Mouse (Mus musculus) olfactory bulb, adult 2 months (tissue): ENCODE measurements around the gene Angptl2. TPM values are rescaled to one million over a fixed set of nuclear protein-coding genes. Genes with fewer than 3 reads are reported as not detected.
A peak's percentile ranks its signal among the peaks of the same experiment; 100 is the strongest.

Experiments used
- H3K27ac ChIP-seq: fragments of 200-500 bp; 2 replicates; pipeline ENCODE4 v1.5.1; 2012; ENCODE audit warnings: low read depth, low read length; ENCODE audit not compliant: insufficient read depth
- H3K4me1 ChIP-seq: fragments of 200-500 bp; 2 replicates; pipeline ENCODE4 v1.6.1; 2012; ENCODE audit warnings: low read length; ENCODE audit not compliant: control insufficient read depth, insufficient read depth
- H3K4me3 ChIP-seq: fragments of 200-500 bp; 2 replicates; pipeline ENCODE4 v1.5.1; 2012; ENCODE audit warnings: mild to moderate bottlenecking, low read depth, low read length, moderate library complexity; ENCODE audit not compliant: insufficient read depth
- CTCF ChIP-seq: fragments of 200-500 bp; IDR thresholded peaks from 2 replicates; pipeline ENCODE4 v1.5.1; 2012; ENCODE audit warnings: low read depth, mild to moderate bottlenecking, low read length, moderate library complexity; ENCODE audit not compliant: insufficient read depth
- POLR2A ChIP-seq: fragments of 200-500 bp; IDR thresholded peaks from 2 replicates; pipeline ENCODE4 v1.6.1; 2012; ENCODE audit warnings: mild to moderate bottlenecking, low read depth, low read length, moderate library complexity; ENCODE audit not compliant: insufficient read depth
- WGBS: fragments of 180-500 bp; shearing (Covaris S2); methylation state at CpG from one replicate; pipeline ENCODE4 v1.1.7; 2018; 5-methylcytosine and 5-hydroxymethylcytosine counted together
- polyA plus RNA-seq: library from polyadenylated mRNA; stranded (reverse); fragments of >200 nt; gene quantifications from 2 replicates; pipeline ENCODE4 v1.2.4, GENCODE M21; 2012; ENCODE audit warnings: low replicate concordance; ENCODE audit not compliant: missing spikeins, insufficient read depth, insufficient read length

The Angptl2 gene
- polyA plus RNA-seq, 1 experiment: not detected

DNA sequence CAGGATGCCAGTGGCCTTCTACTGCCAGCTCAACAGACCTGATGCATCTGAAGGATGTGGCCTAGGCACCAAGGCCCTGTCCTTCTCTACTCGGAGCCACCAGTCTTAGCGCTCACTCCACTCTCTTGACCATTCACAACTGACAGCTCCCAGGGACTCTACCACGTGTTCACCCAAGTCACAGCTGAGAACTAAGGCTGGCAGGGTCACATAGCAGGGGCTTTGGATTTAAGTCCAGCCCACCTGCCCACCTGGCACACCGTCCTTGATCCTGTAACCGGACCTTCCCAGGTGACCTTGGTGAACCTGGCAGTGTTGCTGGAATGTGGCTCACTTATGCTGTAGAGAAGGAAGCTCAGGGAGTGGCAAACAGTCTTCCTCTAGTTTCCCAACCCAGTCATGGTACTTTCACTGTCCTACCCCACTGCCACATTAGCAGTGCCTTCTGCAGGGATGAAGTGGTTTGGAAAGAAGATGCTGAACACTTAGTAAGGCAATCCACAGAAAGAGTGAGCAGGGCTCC lies 631 bp upstream of the Angptl2 start:
- Histone ChIP-seq H3K4me3 (peak overlapping the region; percentile 35; the same call in 1 of the 2 replicates), H3K4me1 (peaks cover 55% of the 10 kb centered on the region), H3K27ac (peak overlapping the region; percentile 56)
- TF ChIP-seq CTCF (no peak), POLR2A (no peak)
- 75% methylated on average over 5 of the region's 5 CpGs for WGBS

DNA sequence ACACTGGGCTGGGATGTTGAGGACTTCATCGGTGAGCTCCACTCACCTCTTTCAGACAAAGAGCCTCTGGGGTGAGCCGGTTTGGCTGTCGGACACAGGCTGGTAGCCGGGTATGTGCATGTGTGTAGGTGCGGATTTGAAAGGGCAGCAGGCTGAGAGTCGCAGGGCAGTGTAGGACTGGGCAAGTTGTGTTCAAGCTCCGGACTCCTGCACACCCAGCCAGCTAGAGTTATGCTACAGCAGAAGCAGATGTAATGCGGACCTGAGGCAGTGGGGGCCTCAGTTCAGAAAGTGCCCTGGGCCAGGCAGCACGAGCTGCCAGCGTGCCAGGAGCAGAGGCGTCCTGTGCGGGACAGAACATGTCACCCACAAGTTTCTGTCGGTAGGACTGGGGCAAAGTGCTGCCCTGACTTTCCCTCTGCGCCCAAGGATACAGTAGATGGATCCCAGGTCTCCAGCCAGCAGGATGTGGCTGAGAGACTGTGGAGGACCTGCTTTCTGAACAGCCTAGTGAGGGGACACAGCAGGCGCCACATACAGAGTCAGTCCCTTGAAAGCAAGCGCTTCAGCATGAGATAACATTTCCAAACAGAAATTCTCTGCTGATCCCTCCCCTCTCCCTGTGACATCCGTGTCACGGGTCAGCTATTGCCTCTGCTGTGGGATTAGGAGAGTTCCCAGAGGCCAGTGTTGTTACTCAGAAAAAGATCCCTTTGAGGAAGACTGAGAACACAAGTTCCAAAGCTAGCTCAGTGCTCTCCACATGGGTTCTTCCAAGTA lies 966 bp downstream of the Angptl2 start:
- Histone ChIP-seq H3K27ac (peak overlapping the region; percentile 75), H3K4me3 (peak overlapping the region; percentile 35), H3K4me1 (peaks cover 56% of the 10 kb centered on the region)
- TF ChIP-seq CTCF (no peak), POLR2A (no peak)
- WGBS: 54% methylated on average over 18 of the region's 18 CpGs

DNA sequence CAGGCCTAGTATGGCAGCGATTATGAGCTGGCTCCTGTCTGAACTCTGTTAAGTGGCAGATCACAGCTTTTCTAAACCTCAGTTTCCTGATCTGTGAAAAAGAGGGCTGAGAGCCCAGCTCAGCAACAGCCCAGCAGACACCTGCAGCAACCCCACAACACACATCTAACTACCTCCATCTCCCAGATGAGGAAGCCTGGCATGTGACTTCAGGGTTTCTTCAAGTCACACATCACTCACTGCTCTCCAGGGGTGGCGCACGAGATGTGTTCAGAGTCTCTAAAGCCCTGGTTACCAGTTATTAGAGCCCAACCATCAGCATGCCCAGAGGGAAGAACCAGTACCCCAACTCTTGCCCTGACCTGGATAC lies 1.5 kb downstream of the Angptl2 start:
- peaks cover 61% of the 10 kb centered on the region for H3K4me1 ChIP-seq
- H3K4me3 ChIP-seq: no peak overlapping the region
- no peak overlapping the region for H3K27ac ChIP-seq
- TF ChIP-seq CTCF (no peak), POLR2A (no peak)
- 63% methylated on average over 3 of the region's 3 CpGs for WGBS

DNA sequence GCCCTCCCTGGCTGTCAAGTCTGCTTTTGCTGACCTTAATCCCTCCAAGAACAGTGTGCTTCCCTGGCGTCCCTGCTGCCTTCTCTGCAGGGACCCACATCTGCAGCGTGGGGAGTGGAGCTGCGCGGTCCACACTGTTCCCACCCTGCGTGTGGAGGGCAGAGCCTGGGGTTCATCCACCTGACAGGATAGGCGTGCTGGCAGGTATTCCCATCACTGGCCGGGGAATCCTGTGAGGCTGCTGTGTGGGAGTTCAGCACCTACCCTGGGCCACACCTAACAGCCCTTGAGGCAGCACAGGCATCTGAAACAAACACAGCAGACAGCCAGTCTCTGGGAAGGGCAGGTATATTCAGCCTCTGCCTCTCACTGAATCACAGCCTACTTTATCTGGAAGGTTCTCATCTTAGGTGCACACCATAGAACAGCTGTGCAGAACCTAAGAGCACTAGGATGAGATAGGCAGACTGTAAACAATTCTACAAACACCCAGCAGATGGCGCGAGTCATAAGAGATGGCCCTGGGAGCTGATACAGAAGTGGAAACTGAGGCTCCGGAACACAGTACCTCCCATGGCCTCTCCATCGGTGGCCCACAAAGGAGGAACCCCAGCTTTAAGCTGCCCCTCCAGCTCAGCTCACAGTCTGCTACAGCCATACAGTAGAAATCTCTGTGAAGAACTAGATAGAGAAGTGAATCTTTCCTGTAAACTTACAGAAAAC lies 3.2 kb downstream of the Angptl2 start:
- no peak overlapping the region for H3K27ac ChIP-seq
- peak; percentile 57 for TF ChIP-seq CTCF
- no peak for TF ChIP-seq POLR2A

DNA sequence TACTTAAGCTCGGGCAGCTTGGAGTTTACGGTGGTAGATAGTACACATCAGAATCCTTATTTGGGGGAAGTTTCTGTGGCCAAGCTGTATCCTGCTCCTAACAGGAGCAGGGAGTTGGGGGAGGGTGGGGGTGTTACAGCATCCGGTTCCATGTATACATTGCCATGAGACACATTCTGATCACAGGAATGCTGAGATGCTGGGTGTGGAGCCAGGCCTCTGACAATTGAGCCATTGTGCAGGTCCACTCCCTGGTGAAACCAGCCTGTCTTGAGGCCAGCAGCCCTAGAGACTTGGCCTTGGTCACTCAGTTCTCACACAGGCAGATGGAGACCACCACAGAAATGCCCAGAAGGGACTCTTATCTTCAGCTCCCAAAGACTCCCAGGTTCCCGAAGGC lies 3.8 kb downstream of the Angptl2 start:
- Histone ChIP-seq H3K27ac (no peak overlapping the region), H3K4me1 (peaks cover 69% of the 10 kb centered on the region), H3K4me3 (no peak overlapping the region)
- WGBS: 74% methylated on average over 4 of the region's 4 CpGs
- TF ChIP-seq POLR2A (no peak), CTCF (no peak)

More for the DNA sequence above, 3.2 kb downstream of the Angptl2 start:
- Histone ChIP-seq H3K4me1 (peaks cover 68% of the 10 kb centered on the region), H3K4me3 (no peak overlapping the region)
- 70% methylated on average over 11 of the region's 11 CpGs for WGBS

DNA sequence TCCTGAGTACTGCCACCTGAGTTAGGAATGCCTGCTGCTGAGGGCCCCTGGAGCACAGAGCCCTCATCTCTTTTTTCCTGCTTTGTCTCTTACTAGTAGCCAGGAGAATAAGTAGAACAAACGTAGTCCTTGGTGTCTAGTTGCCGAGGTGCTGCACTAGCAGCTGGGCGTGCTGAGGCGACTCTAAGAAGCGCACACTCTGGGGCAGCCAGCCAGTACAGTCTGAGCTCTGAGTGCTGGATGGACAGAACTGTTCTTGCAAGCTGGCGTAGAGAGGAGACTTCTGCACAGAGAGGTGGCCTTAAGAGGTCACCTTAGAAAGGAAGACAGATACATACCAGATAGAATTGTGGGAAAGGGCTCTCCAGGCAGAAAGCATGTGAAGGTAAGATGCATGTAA lies 4.4 kb downstream of the Angptl2 start:
- 65% methylated on average over 6 of the region's 6 CpGs for WGBS
- H3K4me1 ChIP-seq: peaks cover 65% of the 10 kb centered on the region
- TF ChIP-seq POLR2A (no peak), CTCF (no peak)
- H3K4me3 ChIP-seq: no peak overlapping the region
- H3K27ac ChIP-seq: no peak overlapping the region

DNA sequence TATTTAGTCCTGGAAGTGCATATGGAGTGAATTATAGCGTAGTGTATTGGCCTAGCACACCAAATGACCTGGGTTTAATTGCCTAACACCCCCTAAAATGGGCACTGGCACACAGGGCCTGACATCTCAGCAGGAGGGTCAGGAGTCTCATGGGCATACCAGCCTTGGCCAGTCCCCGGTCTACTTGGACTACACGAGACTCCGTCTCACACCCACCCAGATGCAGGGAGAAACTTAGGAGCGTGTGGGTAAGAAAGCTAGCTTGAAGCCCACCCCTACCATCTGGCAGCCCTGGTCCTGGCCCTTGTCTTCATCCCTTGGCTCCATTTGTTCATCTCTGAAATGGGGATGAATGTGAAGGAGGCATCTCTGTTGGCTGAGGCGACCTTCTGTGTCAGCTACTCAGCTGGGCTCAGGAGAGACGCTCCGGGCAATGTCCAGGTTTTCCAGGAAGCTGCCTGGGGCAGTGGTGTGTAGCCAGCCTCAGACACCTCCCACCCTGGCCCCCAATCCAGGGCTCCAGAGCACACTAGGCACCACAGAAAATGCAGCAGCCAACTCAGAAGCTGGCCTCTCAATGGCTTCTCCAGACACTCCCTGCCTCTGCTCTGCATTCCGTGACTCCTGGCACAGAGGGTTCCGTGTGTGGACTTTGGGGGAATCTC lies 4.9 kb downstream of the Angptl2 start:
- Histone ChIP-seq H3K27ac (peak overlapping the region; percentile 87), H3K4me1 (peaks cover 60% of the 10 kb centered on the region), H3K4me3 (no peak overlapping the region)
- TF ChIP-seq CTCF (no peak), POLR2A (no peak)
- 83% methylated on average over 10 of the region's 10 CpGs for WGBS

DNA sequence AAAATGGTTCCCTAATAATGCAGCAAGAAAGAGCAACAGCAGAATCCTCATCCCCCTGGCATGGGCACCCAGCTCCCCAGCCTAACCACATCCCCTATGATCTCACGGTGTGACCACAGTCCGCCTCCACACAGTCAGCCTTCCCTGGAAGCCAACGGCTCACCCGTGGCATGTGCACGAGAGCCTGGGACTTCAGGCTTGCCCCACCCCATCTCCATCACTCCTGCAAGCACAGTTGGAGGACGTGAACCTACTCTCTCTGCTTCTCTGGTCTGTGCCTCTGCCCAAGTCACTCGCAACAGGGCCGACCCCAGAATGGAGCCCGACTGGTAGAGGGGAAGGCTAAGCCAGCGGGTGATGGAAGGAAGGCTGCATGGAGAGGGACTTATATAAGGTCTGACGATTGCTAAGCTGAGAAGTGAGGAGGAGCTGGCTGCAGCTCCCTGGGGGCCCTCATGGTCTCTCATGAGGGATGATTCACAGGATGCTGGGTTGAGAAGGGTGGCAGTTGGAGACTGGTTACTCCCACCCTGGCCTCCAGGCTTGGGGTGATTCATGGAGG lies 5.6 kb downstream of the Angptl2 start:
- 43% methylated on average over 11 of the region's 11 CpGs for WGBS
- TF ChIP-seq CTCF (no peak), POLR2A (no peak)
- H3K27ac ChIP-seq: peak overlapping the region; percentile 87
- H3K4me1 ChIP-seq: peaks cover 53% of the 10 kb centered on the region
- no peak overlapping the region for H3K4me3 ChIP-seq
